In genomic region chr7:122919728-122920582, GRCm38 (mm10) we compare ENCODE assay signal across 8 mouse cellular contexts. TPM values are rescaled to one million over a fixed set of nuclear protein-coding genes. Genes with fewer than 3 reads are reported as not detected.
DNase-seq lines count a peak whose midpoint lies in the region; ATAC-seq and TF ChIP-seq lines count a peak whose summit lies in the region.
"Had no signal": no experiment of that assay in that cellular context is flagged by ENCODE, and none has a peak within 500 bp of the region (broad histone marks: within the 10 kb centered on the region; RNA-seq: fewer than 3 reads in every experiment).

No protein-coding gene starts in this region.

- no peaks in the 10 kb centered on the region for H3K4me1 ChIP-seq in bone marrow, adult 2 months (ENCODE audit: control insufficient read depth, insufficient read depth, low read length)
- H3K4me1 ChIP-seq in forebrain, embryonic 10.5 days: no peaks in the 10 kb centered on the region
- H3K4me1 ChIP-seq in lung, embryonic 14.5 days (ENCODE audit: insufficient read depth): no peaks in the 10 kb centered on the region

- H3K4me3 ChIP-seq in bone marrow, adult 2 months (replicated peaks; ENCODE audit: control insufficient read depth, low read depth, low read length): peak overlapping the region; percentile 50
- no peak overlapping the region for H3K4me3 ChIP-seq in forebrain, embryonic 10.5 days
- H3K4me3 ChIP-seq in lung, embryonic 14.5 days (ENCODE audit: low read depth, low read length): no peak overlapping the region
- H3K4me3 ChIP-seq: heart, embryonic 13.5 days had no signal

- no peak overlapping the region for H3K9ac ChIP-seq in lung, embryonic 14.5 days
- H3K9ac ChIP-seq: heart, embryonic 13.5 days had no signal

- whole genome bisulfite sequencing in bone marrow, adult 2 months: 8% methylated on average over 13 of the region's 13 CpGs
- 43% methylated on average over 13 of the region's 13 CpGs for WGBS in forebrain, embryonic 10.5 days
- WGBS in lung, embryonic 14.5 days: 42% methylated on average over 13 of the region's 13 CpGs

- no peak overlapping the region for H3K27ac ChIP-seq in bone marrow, adult 2 months (ENCODE audit: control insufficient read depth, insufficient read depth, low read depth, low read length, poor library complexity)
- no peak overlapping the region for H3K27ac ChIP-seq in forebrain, embryonic 10.5 days
- H3K27ac ChIP-seq in lung, embryonic 14.5 days (ENCODE audit: low read depth): no peak overlapping the region
- H3K27ac ChIP-seq: heart, embryonic 13.5 days had no signal

- peak; percentile 41; the same call in 1 of the 2 replicates for ATAC-seq in lung, embryonic 14.5 days (ENCODE audit: insufficient read depth)
- ATAC-seq in neutrophil, adult 5-6 weeks (ENCODE audit: extremely low read depth, insufficient number of reproducible peaks, low FRiP score, poor library complexity, severe bottlenecking): peak; percentile 75

- TF ChIP-seq CTCF in bone marrow, adult 2 months (IDR thresholded peaks at IDR 0.05; ENCODE audit: control insufficient read depth, insufficient read depth, low read length): no peak
- peak; percentile 78 for TF ChIP-seq CTCF in lung, embryonic 14.5 days (IDR thresholded peaks at IDR 0.05; ENCODE audit: low read depth)

- no peak overlapping the region for H3K4me2 ChIP-seq in lung, embryonic 14.5 days
- H3K4me2 ChIP-seq: heart, embryonic 13.5 days had no signal

- no peaks in the 10 kb centered on the region for H3K9me3 ChIP-seq in forebrain, embryonic 10.5 days
- no peaks in the 10 kb centered on the region for H3K9me3 ChIP-seq in lung, embryonic 14.5 days (ENCODE audit: low read depth, low read length)
- H3K9me3 ChIP-seq: heart, embryonic 13.5 days had no signal

- H3K36me3 ChIP-seq in forebrain, embryonic 10.5 days (replicated peaks): no peaks in the 10 kb centered on the region
- no peaks in the 10 kb centered on the region for H3K36me3 ChIP-seq in lung, embryonic 14.5 days (ENCODE audit: insufficient read depth)
- H3K36me3 ChIP-seq: heart, embryonic 13.5 days had no signal

- no peaks in the 10 kb centered on the region for H3K27me3 ChIP-seq in forebrain, embryonic 10.5 days (ENCODE audit: poor library complexity, severe bottlenecking)
- no peaks in the 10 kb centered on the region for H3K27me3 ChIP-seq in lung, embryonic 14.5 days (ENCODE audit: insufficient read depth, low read length)
- H3K27me3 ChIP-seq: heart, embryonic 13.5 days had no signal

- TF ChIP-seq POLR2A in bone marrow, adult 2 months (IDR thresholded peaks at IDR 0.05; ENCODE audit: borderline replicate concordance, control insufficient read depth, low read depth, low read length): no peak

- peak; percentile 8 to 9 for DNase-seq in urinary bladder, adult 18-20 months (ENCODE audit: low spot score in 2 of 2)
- DNase-seq in urinary bladder, postnatal 4 days (ENCODE audit: low spot score in 2 of 2): no peak
- peak; percentile 30 for DNase-seq in forebrain, embryonic 10.5 days (ENCODE audit: extremely low spot score, low spot score)
- DNase-seq in hindlimb bud, embryonic 11.5 days (ENCODE audit: extremely low spot score, low read depth, low spot score): peak; percentile 68
- DNase-seq in lung, embryonic 14.5 days: peak; percentile 94

RNA-seq across cellular contexts. Expression of gene Rbbp6, which starts 45.5 kb away (rescaled TPM):
- polyA plus RNA-seq in bone marrow, adult 2 months (2011; ENCODE audit: insufficient read depth, insufficient read length, low replicate concordance, missing spikeins): 26.0 and 35.6 TPM in 2 replicates
- 26.3 and 27.4 TPM in 2 replicates for polyA plus RNA-seq in forebrain, embryonic 10.5 days (2016; fragmentation: Nextera tagmentation; extraction: Ambion mirVana)
- polyA plus RNA-seq in lung, embryonic 14.5 days (2014; fragmentation: Nextera tagmentation; extraction: Ambion mirVana): 33.2 and 34.0 TPM in 2 replicates
- total RNA-seq in neutrophil, adult 5-6 weeks (2017): 133 and 137 TPM in 2 replicates

Comparison
In these comparisons a context has a peak if more than half of its experiments do, and no peak if none do; other contexts are left out.
1. DNase-seq: peak in urinary bladder, adult 18-20 months (2 of 2), forebrain, embryonic 10.5 days (single experiment), hindlimb bud, embryonic 11.5 days (single experiment) and lung, embryonic 14.5 days (single experiment); none in urinary bladder, postnatal 4 days (0 of 2).